Mouse (Mus musculus) heart, postnatal 0 days (tissue): ENCODE data around the gene Stx17.
A peak's percentile ranks its signal among the peaks of the same experiment; 100 is the strongest.

Experiments
- CTCF ChIP-seq: IDR thresholded peaks from 2 replicates; pipeline ENCODE4 v1.5.1; 2016; ENCODE audit warnings: antibody characterized with exemption, control low read depth, low read depth
- EP300 ChIP-seq: IDR thresholded peaks from 2 replicates; pipeline ENCODE4 v1.6.1; 2016; ENCODE audit warnings: antibody characterized with exemption, low read depth

GRCm38 (mm10) chr4:48116191-48116590 lies 8.5 kb upstream of the Stx17 start:
- TF ChIP-seq EP300 (no peak), CTCF (peak; percentile 18; the same call in 1 of the 2 replicates)
